Mouse (Mus musculus) layer of hippocampus, postnatal 25 days (tissue): ENCODE measurements around the gene Armc7. TPM values are rescaled to one million over a fixed set of nuclear protein-coding genes. Genes with fewer than 3 reads are reported as not detected.
A peak's percentile ranks its signal among the peaks of the same experiment; 100 is the strongest.
"Not testable (repeated sequence)": the region's sequence is repeated elsewhere in the genome, so short reads cannot be mapped to it uniquely, and the experiment has no call there.

Experiments used
- DNase-seq, 2 experiments: peaks; one replicate each; pipeline ENCODE4 v3.0.0; 2022; ENCODE audit warnings: mixed read lengths in 2 of 2, low spot score in 1 of 2; ENCODE audit errors: extremely low spot score in 1 of 2
- microRNA-seq, 2 experiments: library from miRNA; unstranded; fragments of <30 nt; microRNA quantifications; one replicate each; pipeline ENCODE4 v1.2.0; 2021
- total RNA-seq, 2 experiments: library from RNA; stranded (reverse); gene quantifications; 2 replicates each; pipeline ENCODE4 v1.2.3; 2021

The Armc7 gene
- total RNA-seq, 2 experiments from 2014 or later: 9.3 to 10.3 TPM

- no peak for DNase-seq
These were observed 44.1 kb downstream of the Armc7 start for GRCm38 (mm10) chr11:115519581-115519980.

- DNase-seq: no peak
These were observed 44.8 kb downstream of the Armc7 start for GRCm38 (mm10) chr11:115520218-115520617.

GRCm38 (mm10) chr11:115521080-115521479 is 45.6 kb downstream of the Armc7 start:
- no peak for DNase-seq

GRCm38 (mm10) chr11:115522238-115522637 is 46.8 kb downstream of the Armc7 start:
- DNase-seq: no peak

DNA sequence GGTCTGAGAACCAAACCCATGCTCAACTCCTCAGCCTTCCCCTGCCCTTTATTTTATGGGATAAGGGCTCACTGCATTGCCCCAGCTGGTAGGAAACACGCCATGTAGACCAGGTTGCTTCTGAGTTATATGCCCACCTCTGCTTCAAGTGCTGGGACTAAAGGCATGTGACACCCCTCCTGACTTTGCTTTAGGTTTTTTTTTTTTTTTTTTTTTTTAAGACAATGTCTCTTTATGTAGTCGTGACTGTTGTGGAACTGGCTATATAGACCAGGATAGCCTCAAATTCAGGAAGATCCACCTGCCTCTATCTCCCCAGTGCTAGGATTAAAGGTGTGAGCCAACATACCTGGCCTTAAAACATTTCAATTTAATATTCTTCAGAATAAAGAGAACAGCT is 47.2 kb downstream of the Armc7 start:
- DNase-seq: no peak

DNA sequence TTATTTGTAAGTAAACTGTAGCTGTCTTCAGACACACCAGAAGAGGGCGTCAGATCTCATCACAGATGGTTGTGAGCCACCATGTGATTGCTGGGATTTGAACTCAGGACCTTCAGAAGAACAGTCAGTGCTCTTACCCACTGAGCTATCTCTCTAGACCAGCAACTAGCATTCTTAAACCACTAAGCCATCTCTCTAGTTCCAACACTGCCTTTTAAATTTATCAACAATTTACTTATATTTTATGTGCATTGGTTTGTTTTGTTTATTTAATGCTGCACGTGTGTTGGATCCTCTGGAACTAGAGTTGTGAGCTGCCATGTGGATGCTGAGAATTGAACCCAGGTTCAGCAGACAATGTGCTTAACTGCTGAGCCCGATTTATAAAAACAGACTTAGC is 51.0 kb downstream of the Armc7 start:
- DNase-seq: not testable (repeated sequence)

- no peak for DNase-seq
These were observed 59.4 kb downstream of the Armc7 start for GRCm38 (mm10) chr11:115534759-115535371.

- peak; percentile 30 to 54 for DNase-seq
These were observed 60.1 kb downstream of the Armc7 start for GRCm38 (mm10) chr11:115535401-115536037.

DNA sequence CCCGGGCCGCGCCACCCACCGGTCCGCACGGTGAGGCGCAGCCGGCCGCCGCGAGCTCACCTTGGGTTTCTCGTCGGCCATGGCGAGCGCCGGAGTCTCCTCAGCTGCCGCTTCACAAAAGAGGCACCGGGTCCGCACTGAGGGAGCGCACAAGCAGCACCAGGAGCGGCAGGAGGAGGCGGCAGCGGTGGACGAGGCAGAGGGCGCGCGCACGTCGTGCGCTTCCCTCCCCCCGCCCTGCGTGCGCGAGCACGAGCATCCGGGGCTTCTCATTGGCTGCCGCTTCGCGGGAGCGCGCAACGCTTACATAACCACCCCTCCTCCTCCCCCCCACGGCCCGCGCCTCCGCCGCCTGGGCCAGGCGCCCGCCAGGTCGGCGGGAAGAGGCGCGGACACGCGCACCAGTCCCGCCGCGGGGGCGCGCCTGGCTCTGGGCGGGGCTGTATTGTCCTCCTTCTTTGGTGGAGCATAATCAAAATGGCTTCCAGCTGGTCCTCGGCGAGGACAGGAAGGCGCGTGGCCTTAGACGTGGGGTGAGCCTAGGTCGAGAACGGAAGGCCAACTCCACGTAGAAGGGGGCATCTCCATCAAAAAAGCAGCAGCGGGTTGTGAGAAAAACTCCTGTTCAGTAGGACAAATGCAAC is 60.7 kb downstream of the Armc7 start, which contains the start of gene Sumo2:
Gene Sumo2, minus strand, starts transcription at position 239 of the 644 bp plus-strand sequence.
- DNase-seq: peak; percentile 97 to 98

DNA sequence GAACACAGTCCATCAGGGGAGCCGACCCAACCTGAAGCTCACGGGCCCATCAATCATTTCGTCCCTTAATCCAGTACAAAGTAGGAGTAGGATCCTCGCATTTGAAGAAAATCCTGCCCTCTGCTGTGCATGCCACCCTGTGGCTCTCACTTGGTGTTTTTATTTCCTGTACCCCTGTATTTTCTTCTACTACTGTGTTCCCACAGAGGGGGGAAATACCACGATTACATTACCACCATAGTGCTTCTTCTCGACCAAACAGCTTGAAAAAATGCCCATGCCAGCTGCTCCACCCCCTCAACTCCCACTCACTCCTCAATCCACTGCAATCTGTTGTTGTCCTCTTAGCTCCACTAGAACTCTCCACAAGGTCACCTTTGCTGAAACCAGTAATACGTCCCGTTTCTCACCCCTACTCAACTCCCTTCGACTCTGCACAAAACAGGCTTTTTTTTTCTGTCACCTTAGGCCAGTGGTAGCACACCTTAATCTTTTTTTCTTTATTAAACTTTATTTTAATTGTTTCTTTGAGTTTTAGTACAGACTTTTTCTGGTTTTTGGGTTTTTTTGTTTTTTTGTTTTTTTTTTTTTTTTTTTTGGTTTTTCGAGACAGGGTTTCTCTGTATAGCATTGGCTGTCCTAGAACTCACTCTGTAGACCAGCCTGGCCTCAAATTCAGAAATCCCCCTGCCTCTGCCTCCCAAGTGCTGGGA is 61.5 kb downstream of the Armc7 start:
- no peak for DNase-seq

DNA sequence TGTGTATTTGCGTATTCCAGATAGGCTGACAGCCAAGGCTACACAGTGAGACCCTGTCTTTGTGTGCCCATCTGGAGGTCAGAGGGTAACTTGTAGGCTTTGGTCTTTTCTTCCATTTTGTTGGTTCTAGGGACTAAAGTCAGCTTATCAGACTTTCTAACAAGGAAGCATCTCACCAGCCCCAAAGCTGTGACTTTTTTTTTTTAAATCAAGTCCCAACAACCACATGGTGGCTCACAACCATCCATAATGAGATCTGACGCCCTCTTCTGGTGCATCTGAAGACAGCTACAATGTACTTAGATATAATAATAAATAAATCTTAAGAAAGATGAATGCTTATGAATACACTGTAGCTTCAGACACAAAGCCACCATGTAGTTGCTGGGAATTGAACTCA is 62.6 kb downstream of the Armc7 start:
- DNase-seq: no peak

Small RNA genes within 50 kb of the gene (microRNA-seq; reads per million reads assigned to microRNA genes)
- gene Mir3968: 0 to 0.37 reads per million in 2 experiments

Other genes with a start within 250 kb of the Armc7 start
- gene Grin2c, start 208.4 kb upstream of the Armc7 start, total RNA-seq: 10 to 100 TPM; 47.3 to 47.4 TPM
- gene Fdxr, start 198.6 kb upstream of the Armc7 start, total RNA-seq: 10 to 100 TPM; 18.6 to 21.2 TPM
- gene Fads6, start 178.0 kb upstream of the Armc7 start, total RNA-seq: 10 to 100 TPM; 11.2 to 12.1 TPM
- under 1 TPM in 1 of 2 experiments, not detected in 1; 0.15 TPM for gene Otop2, start 168.5 kb upstream of the Armc7 start, total RNA-seq
- gene Ush1g, start 153.6 kb upstream of the Armc7 start, total RNA-seq: under 1 TPM; 0.31 to 0.59 TPM
- under 1 TPM in 1 of 2 experiments, not detected in 1; 0.17 TPM for gene Otop3, start 140.9 kb upstream of the Armc7 start, total RNA-seq
- gene Hid1, start 107.9 kb upstream of the Armc7 start, total RNA-seq: 100 to 1,000 TPM in 1 of 2 experiments, 10 to 100 TPM in 1; 98.8 to 107 TPM
- gene Cdr2l, start 93.8 kb upstream of the Armc7 start, total RNA-seq: 10 to 100 TPM; 21.7 to 22.8 TPM
- gene Mrpl58, start 71.9 kb upstream of the Armc7 start, total RNA-seq: 100 to 1,000 TPM; 102 to 103 TPM
- 100 to 1,000 TPM; 459 to 515 TPM for gene Atp5h, start 55.7 kb upstream of the Armc7 start, total RNA-seq
- gene Kctd2, start 55.5 kb upstream of the Armc7 start, total RNA-seq: 10 to 100 TPM; 65.4 to 74.6 TPM
- gene Trim80, start 35.1 kb upstream of the Armc7 start, total RNA-seq: not detected
- not detected for gene Slc16a5, start 13.2 kb upstream of the Armc7 start, total RNA-seq
- gene Nt5c, start 16.2 kb downstream of the Armc7 start, total RNA-seq: 10 to 100 TPM; 68.8 to 70.4 TPM
- 100 to 1,000 TPM; 134 to 165 TPM for gene Jpt1, start 38.7 kb downstream of the Armc7 start, total RNA-seq
- 100 to 1,000 TPM; 329 to 353 TPM for gene Sumo2, start 60.6 kb downstream of the Armc7 start, total RNA-seq
- gene Nup85, start 88.8 kb downstream of the Armc7 start, total RNA-seq: 10 to 100 TPM; 44.5 to 44.9 TPM
- gene Mrps7, start 128.3 kb downstream of the Armc7 start, total RNA-seq: 10 to 100 TPM; 49.6 to 59.0 TPM
- 10 to 100 TPM; 60.0 to 75.4 TPM for gene Gga3, start 128.4 kb downstream of the Armc7 start, total RNA-seq
- gene Mif4gd, start 137.3 kb downstream of the Armc7 start, total RNA-seq: 10 to 100 TPM; 21.7 to 23.7 TPM
- gene Slc25a19, start 152.6 kb downstream of the Armc7 start, total RNA-seq: 10 to 100 TPM; 56.2 to 61.6 TPM
- 100 to 1,000 TPM; 188 to 210 TPM for gene Grb2, start 232.9 kb downstream of the Armc7 start, total RNA-seq